Mouse (Mus musculus): Measurements from ENCODE around the gene Napsa. TPM values are rescaled to one million over a fixed set of nuclear protein-coding genes. Genes with fewer than 3 reads are reported as not detected.

Gene Napsa
- total RNA-seq, 2 experiments from 2014 or later = 0.47 to 0.91 TPM

- DNase-seq (ENCODE audit: low spot score) = no peak
These were observed 1.2 kb upstream of the Napsa start for GRCm38 (mm10) chr7:44570989-44571388.

GRCm38 (mm10) chr7:44571811-44572210, 369 bp upstream of the Napsa start:
- DNase-seq (ENCODE audit: low spot score) = no peak

- no peak for DNase-seq (ENCODE audit: low spot score)
These were observed 840 bp downstream of the Napsa start for GRCm38 (mm10) chr7:44572956-44573484.

- no peak for DNase-seq (ENCODE audit: low spot score)
These were observed 4.2 kb downstream of the Napsa start for GRCm38 (mm10) chr7:44576333-44576844.

- no peak for DNase-seq (ENCODE audit: low spot score)
These were observed 9.5 kb downstream of the Napsa start for GRCm38 (mm10) chr7:44581637-44582036.

GRCm38 (mm10) chr7:44582709-44583108, 10.5 kb downstream of the Napsa start:
- DNase-seq (ENCODE audit: low spot score) = no peak

GRCm38 (mm10) chr7:44583146-44583545, 11.0 kb downstream of the Napsa start:
- DNase-seq (ENCODE audit: low spot score) = no peak

- DNase-seq (ENCODE audit: low spot score) = no peak
These were observed 12.2 kb downstream of the Napsa start for GRCm38 (mm10) chr7:44584265-44584804.

GRCm38 (mm10) chr7:44584921-44585320, 12.7 kb downstream of the Napsa start:
- no peak for DNase-seq (ENCODE audit: low spot score)

- no peak for DNase-seq (ENCODE audit: low spot score)
These were observed 13.4 kb downstream of the Napsa start for GRCm38 (mm10) chr7:44585606-44586005.

- DNase-seq (ENCODE audit: low spot score) = no peak
These were observed 14.3 kb downstream of the Napsa start for GRCm38 (mm10) chr7:44586518-44586917.

- peak; percentile 54 for DNase-seq (ENCODE audit: low spot score)
These were observed 14.8 kb downstream of the Napsa start for GRCm38 (mm10) chr7:44586930-44587329.

- no peak for DNase-seq (ENCODE audit: low spot score)
These were observed 15.5 kb downstream of the Napsa start for GRCm38 (mm10) chr7:44587676-44588075.

- no peak for DNase-seq (ENCODE audit: low spot score)
These were observed 16.2 kb downstream of the Napsa start for GRCm38 (mm10) chr7:44588338-44588737.

GRCm38 (mm10) chr7:44589149-44589548, 17.0 kb downstream of the Napsa start:
- DNase-seq (ENCODE audit: low spot score) = peak; percentile 81

GRCm38 (mm10) chr7:44589946-44590345, 17.8 kb downstream of the Napsa start:
- no peak for DNase-seq (ENCODE audit: low spot score)

GRCm38 (mm10) chr7:44590402-44591347, 18.5 kb downstream of the Napsa start, which contains the start of gene Kcnc3:
TSS of gene Kcnc3 (plus strand) at chr7:44590664.
- peak; percentile 87 for DNase-seq (ENCODE audit: low spot score)

- DNase-seq (ENCODE audit: low spot score) = no peak
These were observed 19.4 kb downstream of the Napsa start for GRCm38 (mm10) chr7:44591348-44592116.

GRCm38 (mm10) chr7:44593051-44593450, 20.9 kb downstream of the Napsa start:
- no peak for DNase-seq (ENCODE audit: low spot score)

- DNase-seq (ENCODE audit: low spot score) = peak; percentile 67
These were observed 21.6 kb downstream of the Napsa start for GRCm38 (mm10) chr7:44593775-44594174.

GRCm38 (mm10) chr7:44594291-44594690, 22.1 kb downstream of the Napsa start:
- no peak for DNase-seq (ENCODE audit: low spot score)
